Mouse (Mus musculus): ENCODE measurements around the gene Gba2.

GRCm38 (mm10) chr4:43558028-43558630, 20.5 kb downstream of the Gba2 start:
- TF ChIP-seq CTCF (IDR thresholded peaks at IDR 0.05; ENCODE audit: borderline replicate concordance, control insufficient read depth, extremely low read depth, insufficient read depth, low read length, poor library complexity) (no peak), POLR2A (IDR thresholded peaks at IDR 0.05; ENCODE audit: control insufficient read depth, extremely low read depth, insufficient read depth, low read length, poor library complexity) (no peak)

Data from thymus, adult 2 months (tissue).